Mouse (Mus musculus) brain, embryonic 14.5 days (tissue): ENCODE measurements at regions not wholly inside any gene's neighbourhood (a gene's known extent, or its start where the extent isn't known, plus 50 kb on each side); places are given as distances from the start of the nearest gene placed in this dataset.

Source experiments
- CTCF ChIP-seq: fragments of 200-500 bp; IDR thresholded peaks from 2 replicates; pipeline ENCODE4 v1.5.1; 2012; ENCODE audit warnings: inconsistent platforms, mild to moderate bottlenecking, moderate library complexity, borderline replicate concordance; ENCODE audit not compliant: insufficient read depth, insufficient read length; ENCODE audit errors: extremely low read depth
- POLR2A ChIP-seq: fragments of 200-500 bp; IDR thresholded peaks from 2 replicates; pipeline ENCODE4 v1.6.1; 2012; ENCODE audit warnings: mild to moderate bottlenecking, inconsistent platforms, borderline replicate concordance; ENCODE audit not compliant: poor library complexity, insufficient read depth, insufficient read length, severe bottlenecking; ENCODE audit errors: extremely low read depth

GRCm38 (mm10) chr6:51730564-51731351, 207.1 kb downstream of the Snx10 start:
- no peak for TF ChIP-seq CTCF
- TF ChIP-seq POLR2A: no peak
